Mouse (Mus musculus) liver, adult 2 months (tissue): ENCODE data around the gene Ttc7. TPM values are rescaled to one million over a fixed set of nuclear protein-coding genes. Genes with fewer than 3 reads are reported as not detected.

Experiments used
- DNase-seq: peaks from one replicate; pipeline ENCODE4 v3.0.0-alpha.2; 2011; ENCODE audit warnings: low read depth, low spot score; ENCODE audit errors: extremely low read depth
- H3K27ac ChIP-seq: fragments of 200-500 bp; replicated peaks from 2 replicates; pipeline ENCODE4 v1.5.1; 2012; ENCODE audit warnings: low read depth, mild to moderate bottlenecking, control low read depth, inconsistent platforms, low read length; ENCODE audit not compliant: insufficient read depth
- H3K27me3 ChIP-seq: fragments of 200-500 bp; 2 replicates; pipeline ENCODE4 v1.6.1; 2012; ENCODE audit warnings: mild to moderate bottlenecking, moderate library complexity, low read length, inconsistent platforms; ENCODE audit not compliant: control insufficient read depth, insufficient read depth
- H3K36me3 ChIP-seq: fragments of 200-500 bp; 2 replicates; pipeline ENCODE4 v1.6.1; 2012; ENCODE audit warnings: low read length, inconsistent platforms; ENCODE audit not compliant: control insufficient read depth, insufficient read depth
- H3K4me1 ChIP-seq: fragments of 200-500 bp; 2 replicates; pipeline ENCODE4 v1.6.1; 2011; ENCODE audit warnings: low read length; ENCODE audit not compliant: control insufficient read depth, insufficient read depth
- H3K4me3 ChIP-seq: fragments of 200-500 bp; 2 replicates; pipeline ENCODE4 v1.5.1; 2011; ENCODE audit warnings: low read depth, mild to moderate bottlenecking, control low read depth, low read length, moderate library complexity; ENCODE audit not compliant: insufficient read depth
- H3K79me2 ChIP-seq: fragments of 200-500 bp; 2 replicates; pipeline ENCODE4 v1.6.1; 2012; ENCODE audit warnings: inconsistent platforms, mild to moderate bottlenecking, low read length, moderate library complexity; ENCODE audit not compliant: control insufficient read depth, insufficient read depth
- H3K9ac ChIP-seq: fragments of 200-500 bp; 2 replicates; pipeline ENCODE4 v1.6.1; 2012; ENCODE audit warnings: low read depth, mild to moderate bottlenecking, control low read depth, inconsistent platforms, low read length
- CTCF ChIP-seq: fragments of 200-500 bp; IDR thresholded peaks from 2 replicates; pipeline ENCODE4 v1.5.1; 2011; ENCODE audit warnings: low read depth, low read length, control low read depth
- POLR2A ChIP-seq: fragments of 200-500 bp; IDR thresholded peaks from 2 replicates; pipeline ENCODE4 v1.6.1; 2011; ENCODE audit warnings: low read length, control low read depth; ENCODE audit not compliant: insufficient read depth; ENCODE audit errors: extremely low read depth
- WGBS: fragments of 180-500 bp; shearing (Covaris S2); methylation state at CpG from one replicate; pipeline ENCODE4 v1.1.7; 2018; 5-methylcytosine and 5-hydroxymethylcytosine counted together
- polyA plus RNA-seq: library from polyadenylated mRNA; depleted of rRNA; stranded (reverse); fragments of >200 nt; gene quantifications from 2 replicates; pipeline ENCODE4 v1.2.3, GENCODE M21; 2012
- total RNA-seq: library from RNA; depleted of rRNA; stranded (reverse); fragments of >200 nt; gene quantifications from 2 replicates; pipeline ENCODE4 v1.2.3, GENCODE M21; 2014

Ttc7 gene
- total and polyA plus RNA-seq, 2 experiments: 19.0 to 36.5 TPM

DNA sequence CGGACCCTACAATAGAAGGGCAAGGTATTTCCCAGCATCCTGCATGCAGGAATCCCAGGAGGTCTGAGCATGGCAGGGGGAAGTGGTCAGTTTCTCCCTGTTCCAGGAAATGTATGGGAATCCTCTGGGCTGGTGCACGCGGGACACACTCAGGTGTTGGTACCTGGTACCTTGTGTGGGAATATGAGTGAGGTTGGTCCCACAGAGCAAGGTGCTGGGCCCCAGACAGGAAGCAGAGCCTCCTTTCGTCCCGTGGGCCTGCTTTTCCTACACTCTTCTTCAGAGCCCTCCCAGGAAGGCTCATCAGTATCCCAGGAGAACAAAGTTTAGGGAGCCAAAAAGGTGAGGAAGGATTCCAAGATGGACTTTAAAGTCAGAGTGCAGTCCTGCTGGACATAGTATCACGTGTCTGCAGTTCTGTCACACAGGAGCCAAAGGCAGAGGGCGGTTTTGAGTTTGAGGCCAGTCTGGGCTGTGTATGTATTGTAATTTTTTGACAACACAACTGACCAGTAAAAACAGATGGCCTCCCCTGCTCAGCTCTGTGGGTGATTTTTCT is 1.9 kb downstream of the Ttc7 start:
- peaks cover 43% of the 10 kb centered on the region for H3K4me1 ChIP-seq
- H3K27me3 ChIP-seq: no peaks in the 10 kb centered on the region
- no peak for TF ChIP-seq POLR2A
- TF ChIP-seq CTCF: no peak
- peak overlapping the region; percentile 67 for H3K9ac ChIP-seq
- peak overlapping the region; percentile 96 for H3K27ac ChIP-seq
- peak; percentile 89 for DNase-seq
- WGBS: 38% methylated on average over 7 of the region's 7 CpGs
- H3K4me3 ChIP-seq: peak overlapping the region; percentile 38
- peaks cover 26% of the 10 kb centered on the region; the same call in 1 of the 2 replicates for H3K79me2 ChIP-seq
- H3K36me3 ChIP-seq: no peaks in the 10 kb centered on the region; the same call in 1 of the 2 replicates

DNA sequence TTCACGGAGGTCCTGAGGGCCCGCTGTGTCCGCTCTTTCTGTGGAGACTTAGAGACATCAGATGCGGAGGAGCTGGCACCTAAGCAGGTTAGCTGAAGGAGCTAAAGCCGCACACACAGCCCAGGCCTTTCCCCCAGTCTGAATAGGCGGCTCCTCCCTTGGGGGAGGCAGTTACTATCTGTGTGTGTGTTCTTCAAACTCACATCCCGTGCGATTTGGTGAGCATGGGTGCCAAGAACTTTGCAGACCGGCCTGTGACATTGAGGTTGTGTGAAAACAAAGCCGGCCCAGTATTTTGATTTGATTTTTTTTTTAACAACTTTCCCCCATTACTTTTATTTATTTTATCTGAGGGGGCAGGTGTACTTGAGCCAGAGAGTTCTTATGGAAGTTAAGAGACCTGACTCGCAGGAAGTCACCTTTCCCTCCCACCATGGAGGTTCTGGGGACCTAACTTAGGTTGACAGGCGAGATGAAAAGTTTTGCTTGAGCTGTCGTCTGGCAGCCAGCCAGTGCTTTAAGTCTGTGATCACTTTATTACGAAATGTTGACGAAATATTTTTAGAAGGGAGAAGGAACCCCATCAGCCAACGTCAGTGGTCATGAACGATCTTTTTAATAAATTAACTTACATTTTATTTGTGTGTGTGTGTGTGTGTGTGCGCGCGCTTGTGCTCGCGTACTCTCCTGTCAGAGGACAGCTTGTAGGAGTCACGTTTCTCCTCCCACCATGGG is 3.2 kb downstream of the Ttc7 start:
- peak overlapping the region; percentile 31; the same call in 1 of the 2 replicates for H3K9ac ChIP-seq
- DNase-seq: peak; percentile 61
- WGBS: 49% methylated on average over 23 of the region's 23 CpGs
- peaks cover 53% of the 10 kb centered on the region for H3K4me1 ChIP-seq
- TF ChIP-seq POLR2A (no peak), CTCF (no peak)
- no peaks in the 10 kb centered on the region for H3K27me3 ChIP-seq
- H3K79me2 ChIP-seq: peaks cover 26% of the 10 kb centered on the region; the same call in 1 of the 2 replicates
- no peak overlapping the region for H3K4me3 ChIP-seq
- H3K27ac ChIP-seq: peak overlapping the region; percentile 96
- H3K36me3 ChIP-seq: no peaks in the 10 kb centered on the region

DNA sequence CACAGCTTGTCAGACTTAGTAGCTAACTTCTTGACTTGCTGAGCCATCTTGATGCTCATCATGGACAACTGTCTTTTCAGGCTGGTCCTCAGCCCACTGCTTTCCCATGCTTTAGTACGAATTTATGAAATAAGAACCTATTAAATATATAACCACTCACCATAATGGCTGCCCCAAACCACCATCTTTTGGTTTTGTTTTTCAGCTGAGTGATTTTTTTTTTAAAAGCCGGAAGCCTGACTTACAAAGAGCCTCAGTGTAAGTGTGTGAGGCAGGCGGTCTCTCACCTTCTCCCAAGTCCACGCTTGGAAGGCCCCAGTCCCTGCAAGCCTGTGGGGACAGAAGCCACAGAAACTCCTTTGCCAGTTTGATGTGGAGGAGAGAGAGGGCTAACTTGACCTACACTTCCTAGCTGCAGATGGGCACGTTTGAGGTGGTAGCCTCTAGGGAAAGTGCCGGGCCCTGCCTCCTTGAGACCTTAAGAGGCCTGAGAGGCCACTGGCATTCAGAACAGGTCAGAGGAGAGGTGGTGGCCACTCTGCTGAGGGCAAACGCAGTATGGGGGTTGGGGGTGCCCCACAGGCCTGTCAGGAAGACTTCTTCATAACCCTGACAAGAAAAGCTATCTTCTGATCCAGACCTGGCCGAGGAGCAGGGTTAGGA is 3.9 kb downstream of the Ttc7 start:
- no peak for TF ChIP-seq POLR2A
- no peak for TF ChIP-seq CTCF
- no peak overlapping the region for H3K4me3 ChIP-seq
- DNase-seq: no peak
- H3K36me3 ChIP-seq: no peaks in the 10 kb centered on the region
- WGBS: 86% methylated on average over 8 of the region's 8 CpGs
- H3K27me3 ChIP-seq: no peaks in the 10 kb centered on the region
- 0 out of 2 replicates have a peak overlapping the region, but pooled peaks have one; percentile 5 for H3K9ac ChIP-seq
- H3K4me1 ChIP-seq: peaks cover 54% of the 10 kb centered on the region
- peak overlapping the region; percentile 94; the same call in 1 of the 2 replicates for H3K27ac ChIP-seq
- H3K79me2 ChIP-seq: peaks cover 26% of the 10 kb centered on the region; the same call in 1 of the 2 replicates

DNA sequence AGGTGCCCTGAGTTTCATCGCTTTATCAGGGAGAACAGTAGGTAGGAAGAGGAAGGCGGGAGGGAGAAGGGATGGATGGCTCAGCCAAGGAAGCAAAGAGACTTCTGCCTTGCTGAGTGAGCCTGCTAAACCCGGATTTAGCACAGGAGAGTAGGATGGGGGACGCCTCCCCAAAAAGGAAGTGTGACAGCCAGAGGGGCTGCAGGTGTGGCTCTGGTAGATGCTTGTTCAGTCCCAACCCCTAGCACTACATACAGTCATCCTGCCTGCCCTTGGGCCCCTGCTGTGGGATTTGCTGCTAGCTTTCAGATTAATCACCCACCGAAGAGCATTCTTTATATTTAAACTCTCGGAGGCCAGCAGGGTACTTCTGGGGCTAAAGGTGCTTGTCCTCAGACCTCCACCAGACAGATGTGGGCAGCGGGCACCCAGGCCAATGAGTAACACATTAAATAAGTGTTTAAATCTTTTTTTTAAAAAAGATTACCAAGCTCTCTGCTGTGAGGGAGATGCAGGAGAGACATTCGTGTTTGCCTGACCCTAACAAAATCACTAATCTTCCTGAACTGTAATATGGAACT is 4.6 kb downstream of the Ttc7 start:
- Histone ChIP-seq H3K79me2 (peaks cover 26% of the 10 kb centered on the region; the same call in 1 of the 2 replicates), H3K27ac (peak overlapping the region; percentile 94), H3K4me1 (peaks cover 60% of the 10 kb centered on the region), H3K36me3 (no peaks in the 10 kb centered on the region), H3K27me3 (no peaks in the 10 kb centered on the region), H3K4me3 (no peak overlapping the region), H3K9ac (no peak overlapping the region)
- no peak for DNase-seq
- no peak for TF ChIP-seq POLR2A
- WGBS: 69% methylated on average over 8 of the region's 8 CpGs

DNA sequence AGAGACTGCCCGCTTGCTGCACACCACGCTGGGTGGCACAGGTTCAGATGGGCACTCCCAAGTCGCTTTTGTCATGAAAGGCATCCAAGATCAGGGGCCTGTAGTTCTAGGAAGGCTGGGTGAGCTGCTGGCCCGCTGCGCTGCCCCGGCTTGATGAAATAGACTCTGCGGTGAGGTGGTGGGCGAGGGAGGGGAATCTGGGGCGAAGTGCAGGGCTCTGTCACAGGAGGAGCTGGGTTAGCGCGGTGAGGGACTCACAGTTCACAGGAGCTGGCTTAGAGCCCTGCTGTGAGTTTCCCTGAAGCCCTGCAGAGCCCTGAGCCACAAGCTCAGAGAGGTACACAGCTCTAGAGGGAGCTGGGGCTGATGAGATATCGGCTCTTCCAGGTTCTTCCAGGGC is 5.4 kb downstream of the Ttc7 start:
- peak overlapping the region; percentile 94 for H3K27ac ChIP-seq
- WGBS: 27% methylated on average over 12 of the region's 12 CpGs
- H3K4me1 ChIP-seq: peaks cover 68% of the 10 kb centered on the region
- H3K9ac ChIP-seq: peak overlapping the region; percentile 70
- TF ChIP-seq CTCF: no peak
- no peak for TF ChIP-seq POLR2A
- peaks cover 26% of the 10 kb centered on the region; the same call in 1 of the 2 replicates for H3K79me2 ChIP-seq
- H3K4me3 ChIP-seq: peak overlapping the region; percentile 40; the same call in 1 of the 2 replicates
- H3K36me3 ChIP-seq: peaks cover 2% of the 10 kb centered on the region; the same call in 1 of the 2 replicates
- no peaks in the 10 kb centered on the region for H3K27me3 ChIP-seq
- DNase-seq: peak; percentile 86
